Mouse (Mus musculus) spleen, embryonic (tissue): Measurements from ENCODE around the gene Ctns.

Experiments used
- CTCF ChIA-PET: fragments of 350-600 bp; sonication (Branson Sonifier 250); formaldehyde crosslinking; loops from one replicate; lab custom pipeline; 2022; lab: Charles Lee

Gene Ctns

DNA sequence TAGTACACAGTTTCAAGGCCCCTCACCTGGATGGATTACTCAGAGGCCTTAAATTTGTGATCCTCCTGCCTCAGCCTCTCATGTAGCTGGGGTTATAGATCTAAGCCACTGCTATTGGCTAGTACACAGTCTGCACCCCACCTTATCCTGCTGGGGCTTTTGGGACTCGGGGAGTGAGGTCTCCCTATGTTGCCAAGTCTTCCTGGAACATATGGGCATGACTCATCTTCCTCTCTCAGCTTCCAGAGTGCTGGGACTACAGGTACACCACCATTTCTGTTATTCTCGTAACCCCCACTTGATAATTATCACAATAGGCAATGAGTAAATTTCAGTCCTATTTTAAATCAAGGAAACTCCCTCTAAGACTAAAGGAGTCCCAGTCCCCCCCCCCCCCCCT is 4.4 kb downstream of the Ctns start:
- CTCF ChIA-PET: interaction anchor here (0.6 kb wide), 1 partner anchor 10 kb away, joined by 3 read pairs; no protein-coding TSS in a partner anchor

DNA sequence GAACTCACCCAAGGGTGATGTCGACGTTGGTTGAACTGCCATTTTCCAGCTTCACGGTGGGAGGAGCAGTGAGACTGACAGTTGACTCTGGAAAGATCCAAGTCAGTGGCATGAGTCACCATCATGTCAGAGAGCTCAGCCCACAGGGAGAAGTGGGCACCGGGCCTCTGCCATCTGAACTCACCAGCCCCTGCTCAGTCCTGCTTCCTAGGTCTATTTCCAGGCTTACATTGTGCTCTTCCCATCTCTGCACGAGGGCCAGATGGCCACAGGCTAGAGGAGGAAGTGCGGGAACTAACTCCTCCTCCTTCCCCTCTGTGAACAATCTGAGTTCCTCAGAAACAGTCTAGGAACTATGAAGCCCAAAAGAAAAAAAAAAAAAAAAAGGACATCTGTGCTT is 5.8 kb downstream of the Ctns start:
- CTCF ChIA-PET: no interaction called here

DNA sequence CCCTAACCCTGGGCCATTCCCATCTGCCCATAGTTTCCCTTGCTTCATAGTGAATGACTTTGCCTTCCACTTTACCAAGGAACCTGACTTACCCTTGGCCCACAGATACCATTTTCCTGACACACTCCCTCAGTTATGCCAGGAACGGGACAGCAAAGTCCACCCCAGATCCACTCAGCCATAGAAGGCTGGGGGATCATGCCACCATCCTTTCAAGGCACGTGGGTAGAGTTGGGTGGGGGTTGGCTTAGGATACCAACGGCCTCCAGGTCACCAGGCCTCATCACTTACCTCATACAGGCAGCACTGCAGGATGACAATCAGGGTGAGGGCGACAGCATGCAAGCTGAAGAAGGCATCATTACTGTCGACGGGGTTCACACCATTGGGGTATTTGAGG is 11.6 kb downstream of the Ctns start:
- CTCF ChIA-PET: no interaction called here

DNA sequence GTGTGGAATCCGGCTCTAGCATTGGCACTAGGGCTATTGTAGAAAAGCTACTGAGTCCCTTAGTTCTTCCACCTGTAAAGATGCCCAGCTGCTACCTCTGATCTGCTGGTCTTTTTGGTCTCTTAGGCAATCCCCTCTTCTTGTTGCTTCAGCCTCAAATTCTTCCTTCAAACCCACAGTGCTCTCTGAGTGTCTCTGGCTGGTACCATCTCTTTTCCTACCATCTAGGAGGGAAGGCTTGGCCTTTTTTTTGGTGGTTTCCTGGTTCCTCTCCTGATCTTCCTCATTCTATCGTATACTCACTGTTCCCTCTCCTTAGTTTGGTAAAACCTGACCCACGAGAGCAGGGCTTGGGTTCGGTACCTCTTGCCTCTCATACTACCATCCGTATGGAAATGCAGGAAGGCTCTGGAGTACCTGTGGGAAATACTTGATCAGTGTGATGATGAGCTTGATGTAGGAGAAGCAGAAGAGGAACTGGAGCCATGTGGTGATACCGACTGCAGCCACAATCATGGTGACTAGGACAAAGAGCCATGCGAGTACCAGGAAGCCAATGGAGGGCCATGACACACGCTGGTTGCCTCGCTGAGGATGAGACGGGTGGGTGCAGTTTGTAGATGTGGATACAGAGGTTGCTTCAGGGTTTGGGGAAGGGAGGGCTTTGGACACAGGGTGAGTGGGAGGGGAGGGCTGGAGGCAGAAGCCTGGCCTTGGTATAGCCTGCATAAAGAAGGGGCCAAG is 12.8 kb downstream of the Ctns start:
- CTCF ChIA-PET: interaction anchor here (1.9 kb wide), 1 partner anchor 13 kb away, joined by 5 read pairs; the partner anchor contains the start of genes Ctns and Shpk

DNA sequence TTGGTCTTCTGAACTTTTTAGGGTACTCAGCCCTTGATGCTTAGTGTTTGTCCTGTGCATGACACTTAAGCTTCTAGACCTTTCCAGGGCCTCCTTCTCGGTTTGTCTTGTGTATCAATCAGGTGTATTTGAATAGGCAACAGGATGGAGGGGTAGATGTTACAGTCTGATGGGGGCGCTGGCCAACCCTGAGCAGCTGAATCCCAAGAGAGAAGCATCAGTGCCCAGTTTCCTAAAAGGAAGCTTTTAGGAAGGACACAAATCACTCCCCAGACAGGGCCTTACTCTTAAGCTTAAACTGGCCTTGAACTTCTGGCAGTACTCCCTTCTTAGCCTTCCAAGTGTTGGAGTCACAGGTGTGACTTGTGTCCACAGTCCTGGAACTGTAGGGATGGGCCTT is 20.9 kb downstream of the Ctns start:
- CTCF ChIA-PET: no interaction called here

DNA sequence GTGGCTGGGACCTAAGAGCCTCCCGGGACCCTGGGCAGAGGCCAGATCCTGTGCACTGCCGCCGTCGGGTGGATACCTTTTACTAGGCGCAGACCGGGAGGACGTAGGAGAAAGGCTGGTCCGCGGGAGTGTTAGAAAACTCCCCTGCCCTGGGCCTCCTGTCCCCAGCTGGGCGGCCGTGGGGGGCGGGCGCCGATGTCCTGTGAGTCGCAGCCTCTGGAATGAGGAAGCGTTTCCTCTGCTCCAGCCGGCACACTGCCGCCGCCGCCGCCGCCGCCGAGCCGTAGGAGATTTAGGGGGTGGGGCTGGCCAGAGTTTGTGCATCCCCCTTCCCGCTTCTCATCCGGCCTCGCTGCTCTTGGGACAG is 21.4 kb downstream of the Ctns start:
- CTCF ChIA-PET: no interaction called here

DNA sequence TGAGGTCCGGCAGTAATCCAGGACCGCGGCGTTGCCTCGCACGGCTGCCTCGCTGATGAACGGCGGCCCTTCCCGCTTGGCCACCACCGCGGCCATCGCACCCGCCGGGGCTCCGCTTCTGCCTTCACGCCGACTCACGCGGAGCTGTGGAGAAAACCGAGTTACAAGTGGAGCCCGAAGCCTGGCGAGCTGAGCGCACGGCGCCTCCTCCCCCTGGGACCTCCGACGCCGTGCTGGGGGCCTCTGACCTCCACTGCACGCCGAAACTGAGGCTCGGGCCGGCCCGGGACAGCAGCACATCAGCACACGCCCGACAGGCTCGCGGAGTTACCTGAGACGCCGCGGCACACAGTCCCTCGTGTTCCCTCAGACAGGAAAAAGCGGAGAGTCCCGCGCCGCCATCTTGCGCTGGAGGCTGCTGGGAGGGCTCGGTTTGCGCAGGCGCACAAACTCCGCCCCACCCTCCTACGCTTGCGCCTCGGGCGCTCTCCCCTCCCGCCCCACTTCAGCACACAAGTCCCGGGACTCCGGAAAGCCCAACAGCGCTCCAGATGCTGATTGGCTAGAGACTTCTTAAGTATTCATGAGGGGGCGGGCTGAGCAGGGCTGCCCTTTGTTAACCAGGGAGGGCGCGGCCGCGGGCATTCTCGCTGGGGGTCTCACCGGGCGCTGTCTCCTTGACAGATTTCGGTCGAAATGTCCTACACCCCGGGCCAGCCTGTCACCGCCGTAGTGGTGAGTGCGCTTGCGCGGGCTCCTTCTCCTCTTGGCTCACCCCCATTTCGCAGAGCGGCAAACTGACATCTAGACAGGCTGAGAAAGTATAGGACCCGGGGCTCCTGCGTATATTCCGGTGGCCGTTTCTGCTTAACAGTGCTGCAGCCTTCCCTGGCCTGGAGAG is 22.0 kb downstream of the Ctns start, which contains the start of the genes Emc6 and Tax1bp3:
Emc6 (minus strand) TSS at position 430 of the 901 bp plus-strand sequence.
Tax1bp3 (plus strand) TSS at position 476 of the 901 bp plus-strand sequence.
- CTCF ChIA-PET: no interaction called here

DNA sequence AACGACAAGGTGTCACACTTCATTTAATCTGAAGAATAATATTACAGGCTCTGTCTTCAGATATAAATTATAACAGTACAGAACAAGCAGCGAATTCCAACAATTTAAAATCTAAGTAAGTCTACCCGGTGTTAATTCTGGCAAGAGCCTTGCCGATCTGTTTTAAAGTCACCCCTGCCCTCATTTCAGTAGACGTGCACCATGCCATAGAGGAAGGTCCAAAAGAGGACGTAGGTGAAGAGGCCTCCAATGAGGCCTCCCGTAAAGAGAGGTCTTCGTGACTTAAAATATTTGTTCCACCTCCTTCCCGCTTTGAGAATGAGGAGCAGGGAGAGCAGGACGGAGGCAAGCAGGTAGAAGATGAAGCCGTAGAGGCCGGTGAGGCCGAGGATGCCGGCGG is 22.7 kb downstream of the Ctns start:
- CTCF ChIA-PET: no interaction called here

DNA sequence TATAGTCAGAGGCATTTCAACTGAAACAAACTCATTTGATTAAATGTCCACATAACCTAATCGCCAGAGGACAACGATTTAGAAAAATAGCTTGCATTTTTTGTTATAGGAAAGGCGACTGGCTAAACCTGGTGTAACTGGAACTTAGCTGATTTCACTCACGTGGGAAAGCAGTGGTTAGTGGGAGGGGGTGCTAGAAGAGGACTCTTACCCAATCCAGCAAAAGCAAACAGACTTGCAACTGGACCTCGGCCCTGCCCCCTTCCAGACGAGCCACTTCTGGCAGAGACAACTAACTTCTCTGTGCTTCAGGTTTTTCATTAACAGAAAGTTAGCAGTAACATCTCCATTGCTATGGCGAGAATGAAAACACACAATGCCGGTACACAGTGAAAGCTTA is 23.2 kb downstream of the Ctns start:
- CTCF ChIA-PET: no interaction called here

DNA sequence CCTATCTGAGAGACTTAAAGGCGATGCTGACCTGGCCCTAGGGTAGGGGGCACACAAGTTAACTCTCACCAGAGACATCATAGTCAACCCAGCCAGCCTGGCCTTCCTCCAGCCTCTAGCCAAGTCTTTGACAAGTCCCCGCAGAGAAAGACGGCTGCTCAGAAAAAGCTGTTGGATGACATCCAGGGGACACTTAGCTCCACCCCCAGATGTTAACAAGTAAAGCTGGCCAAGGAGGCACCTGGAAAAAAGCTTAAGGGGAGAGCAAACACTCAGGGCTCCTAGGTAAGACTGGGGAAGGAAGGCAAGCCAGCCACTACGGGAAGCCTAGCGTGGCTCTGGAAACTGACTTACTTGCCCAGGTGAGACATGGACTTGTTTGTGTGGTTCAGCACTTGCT is 26.7 kb downstream of the Ctns start:
- CTCF ChIA-PET: no interaction called here

DNA sequence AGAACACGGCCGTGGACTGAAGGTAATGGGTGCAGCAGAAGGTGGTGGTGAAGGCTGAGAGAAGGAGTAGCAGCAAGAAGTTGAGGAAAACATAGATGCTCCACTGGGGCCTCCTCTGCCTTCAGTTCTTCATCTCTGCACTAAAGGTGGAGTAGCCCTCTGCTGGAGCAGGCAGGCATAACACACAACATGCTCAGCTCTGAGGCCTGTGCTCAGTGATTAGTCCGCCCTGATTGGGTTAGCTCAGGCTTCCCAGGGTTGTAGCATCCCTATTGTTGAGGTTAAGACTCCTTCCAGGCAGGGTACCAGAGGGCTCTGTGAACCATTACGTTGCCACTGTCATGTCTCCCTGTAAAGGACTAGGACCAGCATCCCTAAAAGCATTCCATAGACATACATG is 29.6 kb downstream of the Ctns start:
- CTCF ChIA-PET: no interaction called here

DNA sequence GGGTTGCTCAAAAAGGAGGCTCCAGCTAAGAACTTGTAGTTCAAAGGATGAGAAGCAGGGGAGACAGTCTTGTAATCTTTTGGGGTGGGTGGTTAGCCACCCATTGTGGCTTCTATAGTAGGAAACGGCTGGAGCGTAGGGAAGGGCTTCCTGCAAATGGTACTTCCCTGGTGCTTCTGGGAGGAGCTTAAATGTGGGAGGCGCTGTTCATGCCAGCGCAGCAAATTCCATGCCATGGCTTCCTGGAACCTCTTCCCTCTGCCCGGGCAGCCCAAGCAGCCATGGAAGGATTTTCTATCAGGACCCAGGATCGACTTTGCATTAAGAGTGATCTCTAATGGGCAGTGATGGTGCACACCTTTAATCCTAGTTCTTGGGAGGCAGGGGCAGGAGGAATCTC is 30.3 kb downstream of the Ctns start:
- CTCF ChIA-PET: no interaction called here

DNA sequence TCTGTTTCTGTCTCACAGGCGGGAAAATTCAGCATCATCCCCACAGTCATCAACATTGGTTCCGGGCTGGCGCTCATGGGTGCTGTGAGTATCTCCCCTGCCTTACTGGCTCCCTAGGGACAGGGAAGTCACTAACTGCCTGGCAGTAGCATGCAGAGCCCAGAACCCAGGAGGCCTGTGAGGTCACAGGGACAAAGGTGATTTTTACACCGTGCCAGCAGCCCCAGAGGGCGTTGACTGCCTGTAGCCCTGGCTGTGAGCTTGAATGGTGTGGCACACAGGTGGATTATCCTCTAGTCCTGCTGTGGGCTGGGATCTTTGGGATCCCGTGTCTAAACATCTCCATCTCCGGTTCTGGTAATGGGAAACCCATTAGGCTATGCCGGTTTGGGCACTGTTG is 30.8 kb downstream of the Ctns start:
- CTCF ChIA-PET: no interaction called here

DNA sequence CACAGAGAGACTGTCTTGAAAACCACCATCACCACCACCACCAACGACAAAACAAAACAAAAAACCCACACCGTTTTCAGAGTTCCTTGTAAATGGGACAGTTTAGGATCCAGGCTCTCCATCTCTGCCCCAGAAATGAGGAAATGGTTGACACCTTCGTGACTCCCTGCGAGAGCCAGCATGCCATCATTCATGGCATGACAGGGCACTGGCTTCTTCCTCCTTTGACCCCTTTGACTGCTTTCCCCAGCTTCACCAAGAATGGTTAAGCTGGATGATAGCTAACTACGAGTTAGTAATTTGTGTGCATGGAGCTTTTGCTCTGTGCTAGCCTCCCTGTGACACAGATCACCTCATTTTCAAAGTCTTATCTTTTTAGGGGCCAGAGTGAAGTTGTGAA is 36.6 kb downstream of the Ctns start:
- CTCF ChIA-PET: no interaction called here

DNA sequence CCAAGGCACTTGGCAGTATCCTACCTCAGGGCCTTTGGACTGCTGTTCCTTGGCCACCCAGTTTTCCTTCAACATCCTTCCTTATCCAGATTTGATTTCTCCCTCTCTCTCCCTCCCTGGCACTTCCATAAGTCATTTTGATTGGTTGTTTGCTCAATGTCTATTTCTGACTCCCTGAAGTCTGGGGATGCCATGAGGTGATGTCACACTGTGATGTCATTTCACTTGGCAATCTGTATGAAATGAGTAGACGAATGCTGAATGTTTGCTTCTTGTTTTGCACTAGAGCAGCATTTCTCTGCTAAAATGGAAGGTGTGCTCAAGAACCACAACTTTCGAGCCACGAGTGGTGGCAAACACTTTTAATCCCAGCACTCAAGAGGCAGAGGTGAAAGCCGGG is 37.2 kb downstream of the Ctns start:
- CTCF ChIA-PET: no interaction called here

DNA sequence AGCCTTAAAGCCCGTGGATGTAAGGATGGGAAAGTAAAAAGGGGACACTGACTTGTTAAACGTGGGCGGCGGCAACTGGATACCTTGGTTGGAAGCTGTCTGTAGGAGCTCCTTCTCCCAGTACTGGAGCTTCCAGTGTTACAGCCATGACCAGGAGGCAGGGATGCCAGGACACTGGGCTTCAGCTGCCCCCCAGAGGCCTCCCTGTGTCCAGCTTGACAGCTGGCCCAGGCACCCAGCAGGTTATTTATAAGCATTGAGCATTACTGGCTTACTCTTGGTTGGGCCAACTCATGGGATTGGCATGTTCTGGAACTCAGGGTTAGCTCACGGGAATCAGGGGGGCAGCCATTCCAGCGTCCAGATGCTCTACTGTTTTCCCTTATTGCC is 38.0 kb downstream of the Ctns start:
- CTCF ChIA-PET: interaction anchor here (0.7 kb wide), 1 partner anchor 61 kb away, joined by 5 read pairs; no protein-coding TSS in a partner anchor

DNA sequence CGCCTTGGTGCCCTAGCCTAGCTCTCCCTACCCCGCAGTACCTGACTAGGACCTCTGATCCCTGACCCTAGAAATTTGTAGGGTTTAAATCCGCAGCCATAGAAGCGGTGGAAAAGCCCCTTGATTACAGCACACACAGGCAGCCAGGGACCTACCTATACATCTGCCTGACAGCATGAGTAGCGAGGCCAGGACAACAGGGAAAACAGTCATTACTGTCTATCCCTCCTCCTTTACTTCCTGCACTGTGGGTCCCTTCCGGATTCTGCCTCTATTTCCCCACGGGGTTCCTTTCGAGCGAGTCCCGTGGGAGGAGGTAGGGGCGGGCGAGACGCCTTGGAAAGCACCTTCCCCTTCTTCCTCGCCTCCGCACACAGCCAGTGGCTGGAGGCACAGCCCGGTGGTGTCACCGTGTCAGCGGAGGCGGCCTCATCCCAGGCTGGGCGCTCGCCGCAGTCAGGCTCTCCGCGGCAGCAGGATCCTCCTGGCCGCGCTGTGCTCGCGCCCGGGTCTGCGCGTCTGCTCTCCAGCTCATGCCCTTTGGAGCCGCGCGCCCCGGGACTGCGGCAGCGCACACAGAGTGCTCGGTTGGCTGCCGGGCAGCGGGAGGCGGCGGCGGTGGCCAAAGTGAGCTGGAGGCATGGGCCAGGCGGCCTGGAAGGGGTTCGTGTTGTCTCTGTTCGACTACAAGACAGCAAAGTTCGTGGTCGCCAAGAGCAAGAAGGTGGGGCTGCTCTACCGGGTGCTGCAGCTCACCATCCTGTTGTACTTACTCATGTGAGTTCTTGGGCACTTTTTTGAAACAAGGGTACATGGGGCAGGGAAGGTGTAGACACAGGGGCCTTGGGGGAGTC is 38.7 kb downstream of the Ctns start, which contains the start of gene P2rx5:
P2rx5 (plus strand) TSS at position 465 of the 854 bp plus-strand sequence.
- CTCF ChIA-PET: interaction anchor here (0.7 kb wide), 1 partner anchor 60 kb away, joined by 5 read pairs; no protein-coding TSS in a partner anchor

DNA sequence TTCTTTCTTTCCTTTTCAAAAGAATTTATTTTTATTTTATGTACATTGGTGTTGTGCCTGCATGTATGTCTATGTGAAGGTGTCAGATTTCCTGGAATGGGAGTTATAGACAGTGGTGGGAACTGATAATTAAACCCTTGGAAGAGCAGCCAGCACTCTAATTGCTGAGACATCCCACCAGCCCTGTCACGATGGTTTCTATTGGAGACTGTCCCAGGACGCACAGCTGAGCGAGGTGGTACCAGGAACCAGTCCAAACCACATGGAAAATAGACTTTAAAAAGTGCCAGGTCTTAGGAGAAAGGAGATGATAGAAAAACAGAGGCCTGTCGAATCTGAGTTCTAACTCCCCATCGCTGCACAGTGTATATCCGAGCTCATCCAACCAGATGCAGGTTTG is 43.8 kb downstream of the Ctns start:
- CTCF ChIA-PET: no interaction called here

DNA sequence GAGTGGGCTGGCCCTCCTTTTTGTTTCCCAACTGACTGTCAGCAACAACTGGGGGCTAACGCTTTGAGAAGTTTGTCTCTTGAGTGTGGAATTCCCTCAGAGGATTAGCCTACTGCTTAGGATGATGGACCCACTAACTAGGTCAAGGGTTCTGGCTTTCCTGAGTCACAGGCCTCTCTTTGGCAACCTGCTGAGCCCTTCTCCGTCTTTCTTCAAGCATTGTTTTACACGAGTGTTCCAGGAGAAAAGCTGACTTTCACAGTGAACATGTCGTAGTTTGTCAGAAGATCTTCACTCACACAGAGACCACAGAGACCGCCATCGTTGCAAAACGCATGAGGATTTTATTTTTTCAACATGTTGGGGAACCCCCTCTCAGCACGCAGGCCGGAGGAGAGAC is 50.6 kb downstream of the Ctns start:
- CTCF ChIA-PET: no interaction called here

DNA sequence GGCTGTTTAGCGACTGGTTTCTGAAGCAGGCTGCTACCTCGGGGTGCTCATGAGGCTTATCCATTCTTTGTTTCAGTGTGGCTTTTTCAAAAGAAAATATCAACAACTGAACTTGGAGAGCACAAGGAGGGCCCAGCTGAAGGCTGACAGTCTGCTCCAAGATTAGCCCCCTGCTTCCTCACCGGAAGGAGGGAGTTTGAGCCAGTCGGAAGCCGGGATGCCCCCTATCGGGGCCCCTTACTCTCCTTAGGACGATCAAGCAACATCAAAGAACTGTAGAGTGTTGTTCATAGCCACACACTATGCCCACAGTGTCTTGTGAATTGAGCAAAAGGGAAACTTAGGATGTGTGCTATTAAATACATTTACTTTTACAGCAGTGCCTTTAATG is 51.9 kb downstream of the Ctns start:
- CTCF ChIA-PET: no interaction called here
